Mouse (Mus musculus): Measurements from ENCODE around the gene Hmg20b. TPM values are rescaled to one million over a fixed set of nuclear protein-coding genes. Genes with fewer than 3 reads are reported as not detected.

Gene Hmg20b
- total and polyA plus RNA-seq, 2 experiments from 2014 or later = 9.6 to 24.5 TPM

DNA sequence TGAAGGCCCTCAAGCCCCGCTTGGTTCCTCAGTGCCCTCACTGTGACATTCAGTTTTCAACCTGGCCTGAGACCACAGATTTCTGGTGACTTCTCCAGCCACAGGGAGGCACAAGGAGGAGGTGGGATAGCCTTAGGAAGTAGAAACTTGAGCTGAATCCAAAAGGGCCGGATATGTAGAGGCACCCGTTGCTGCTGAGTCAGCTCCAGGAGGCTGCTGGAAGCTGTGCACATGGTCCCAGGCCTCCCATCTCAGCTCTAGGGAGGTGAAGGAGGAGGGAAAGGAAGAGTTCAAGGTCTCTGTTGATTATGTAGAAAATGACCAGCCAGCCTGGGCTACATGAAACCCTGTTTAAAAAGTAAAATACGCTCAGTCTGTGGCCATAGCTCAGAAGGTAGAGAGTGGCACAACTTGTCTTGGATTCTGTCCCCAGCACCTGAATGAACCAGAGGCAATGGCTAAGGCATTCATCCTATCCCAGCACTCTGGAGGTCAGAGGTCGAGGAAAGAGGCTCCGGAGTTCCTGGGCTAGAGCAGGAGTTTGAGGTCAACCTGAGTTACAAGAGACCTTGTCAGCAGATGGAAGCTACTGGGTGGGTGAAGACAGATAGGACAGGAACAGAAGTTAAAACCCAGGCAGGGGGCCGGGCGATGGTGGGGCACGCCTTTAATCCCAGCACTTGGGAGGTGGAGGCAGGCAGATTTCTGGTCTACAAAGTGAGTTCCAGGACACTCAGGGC is 4.6 kb upstream of the Hmg20b start:
- WGBS = 62% methylated on average over 9 of the region's 9 CpGs

DNA sequence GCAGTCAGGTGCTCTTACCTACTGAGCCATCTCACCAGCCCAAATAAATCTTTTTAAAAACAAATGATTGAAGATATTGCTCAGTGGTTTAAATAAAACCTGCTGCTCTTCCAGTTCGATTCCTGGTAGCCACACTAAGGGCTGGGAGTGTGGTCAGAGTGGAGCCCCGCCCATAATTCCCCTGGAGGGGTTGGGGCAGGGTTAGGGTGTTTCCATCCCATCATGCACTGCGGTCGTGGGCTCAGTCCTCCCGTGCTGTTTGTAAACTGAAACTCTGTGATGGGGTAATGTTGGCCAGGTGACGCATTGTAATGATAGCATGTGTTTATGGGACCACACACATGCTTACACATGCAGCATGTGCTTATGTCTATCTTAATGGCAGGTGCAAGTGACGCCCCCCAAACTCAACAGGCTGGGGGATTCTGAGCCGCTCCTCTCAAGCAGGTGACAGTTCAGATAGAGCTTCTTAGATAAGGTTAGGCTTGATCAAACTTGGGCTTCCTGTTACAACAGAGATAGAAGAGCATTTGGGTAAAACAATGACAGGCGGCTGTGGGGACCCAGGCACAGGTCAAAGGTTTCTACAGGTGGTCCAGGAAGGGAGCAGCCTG is 1.5 kb upstream of the Hmg20b start:
- TF ChIP-seq CTCF (IDR thresholded peaks at IDR 0.05) = no peak
- Histone ChIP-seq H3K9ac (replicated peaks; ENCODE audit: low read length, poor library complexity, severe bottlenecking) (no peak overlapping the region), H3K4me2 (ENCODE audit: low read depth, low read length, poor library complexity, severe bottlenecking) (no peak overlapping the region), H3K36me3 (ENCODE audit: insufficient read depth, low read length) (no peaks in the 10 kb centered on the region), H3K9me3 (ENCODE audit: low read length) (no peaks in the 10 kb centered on the region), H3K4me3 (ENCODE audit: low read depth, low read length) (no peak overlapping the region), H3K27ac (ENCODE audit: low read depth, low read length) (no peak overlapping the region), H3K27me3 (ENCODE audit: insufficient read depth, low read length) (no peaks in the 10 kb centered on the region), H3K4me1 (ENCODE audit: insufficient read depth, low read length) (peaks cover 4% of the 10 kb centered on the region; the same call in 1 of the 2 replicates)
- DNase-seq (ENCODE audit: low spot score) (no peak), ATAC-seq (ENCODE audit: low FRiP score) (no peak)
- 32% methylated on average over 9 of the region's 9 CpGs for WGBS

More for the DNA sequence above, 4.6 kb upstream of the Hmg20b start:
- H3K4me1 ChIP-seq (ENCODE audit: insufficient read depth, low read length) = peaks cover 5% of the 10 kb centered on the region
- H3K9ac ChIP-seq (replicated peaks; ENCODE audit: low read length, poor library complexity, severe bottlenecking) = no peak overlapping the region
- H3K9me3 ChIP-seq (ENCODE audit: low read length) = no peaks in the 10 kb centered on the region
- DNase-seq (ENCODE audit: low spot score) (no peak), ATAC-seq (ENCODE audit: low FRiP score) (no peak)
- no peaks in the 10 kb centered on the region for H3K27me3 ChIP-seq (ENCODE audit: insufficient read depth, low read length)
- H3K36me3 ChIP-seq (ENCODE audit: insufficient read depth, low read length) = peaks cover 1% of the 10 kb centered on the region; the same call in 1 of the 2 replicates
- no peak for TF ChIP-seq CTCF (IDR thresholded peaks at IDR 0.05)
- no peak overlapping the region for H3K4me3 ChIP-seq (ENCODE audit: low read depth, low read length)
- H3K27ac ChIP-seq (ENCODE audit: low read depth, low read length) = no peak overlapping the region
- no peak overlapping the region for H3K4me2 ChIP-seq (ENCODE audit: low read depth, low read length, poor library complexity, severe bottlenecking)

DNA sequence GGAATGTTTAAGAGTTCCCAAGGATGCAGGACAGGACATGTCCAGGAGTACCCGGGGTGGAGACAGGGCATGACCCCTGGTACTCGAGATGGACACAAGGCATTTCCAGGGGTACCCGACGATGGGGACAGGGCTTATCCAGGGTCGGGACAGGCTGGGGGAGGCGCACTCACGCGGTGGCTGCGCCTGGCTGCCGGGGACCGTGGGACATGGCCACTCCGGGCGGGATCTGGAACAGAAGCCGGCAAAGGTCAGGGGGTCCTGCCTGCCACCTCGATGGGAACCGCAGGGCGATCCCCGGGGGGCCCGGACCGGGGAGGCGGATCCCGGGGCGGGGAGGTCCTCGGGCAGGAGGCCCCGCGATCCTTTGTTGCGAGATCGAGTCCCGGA is 324 bp downstream of the Hmg20b start:
- Histone ChIP-seq H3K4me3 (ENCODE audit: low read depth, low read length) (peak overlapping the region; percentile 52), H3K4me2 (ENCODE audit: low read depth, low read length, poor library complexity, severe bottlenecking) (peak overlapping the region; percentile 88), H3K27ac (ENCODE audit: low read depth, low read length) (no peak overlapping the region), H3K4me1 (ENCODE audit: insufficient read depth, low read length) (peaks cover 4% of the 10 kb centered on the region; the same call in 1 of the 2 replicates), H3K9me3 (ENCODE audit: low read length) (no peaks in the 10 kb centered on the region), H3K36me3 (ENCODE audit: insufficient read depth, low read length) (no peaks in the 10 kb centered on the region), H3K9ac (replicated peaks; ENCODE audit: low read length, poor library complexity, severe bottlenecking) (no peak overlapping the region), H3K27me3 (ENCODE audit: insufficient read depth, low read length) (0 out of 2 replicates have a peak, but pooled peaks cover 2% of the 10 kb centered on the region)
- DNase-seq (ENCODE audit: low spot score) = no peak
- ATAC-seq (ENCODE audit: low FRiP score) = no peak
- WGBS = under 1% methylated on average over 26 of the region's 29 CpGs
- TF ChIP-seq CTCF (IDR thresholded peaks at IDR 0.05) = no peak

DNA sequence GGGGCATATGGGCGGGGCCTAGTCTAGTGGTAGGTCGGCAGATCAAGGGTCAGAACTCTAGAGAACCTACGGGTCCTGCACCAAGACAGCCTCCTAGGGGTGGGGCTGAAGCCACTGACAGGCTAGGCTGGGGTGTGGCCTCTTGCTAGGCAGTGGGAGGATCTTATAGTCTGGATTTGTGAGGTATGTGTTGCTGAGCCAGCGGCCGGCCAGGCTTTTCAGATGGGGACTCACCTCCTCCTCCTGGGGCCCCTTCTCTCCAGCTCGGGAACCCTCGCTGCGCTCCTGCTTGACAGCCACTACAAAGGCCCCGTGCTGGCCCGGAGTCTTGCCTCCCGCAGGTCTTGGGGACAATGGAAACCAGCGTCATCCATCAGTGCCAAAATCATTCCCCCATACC is 1.1 kb downstream of the Hmg20b start:
- no peak for DNase-seq (ENCODE audit: low spot score)
- H3K9ac ChIP-seq (replicated peaks; ENCODE audit: low read length, poor library complexity, severe bottlenecking) = no peak overlapping the region
- WGBS = 3% methylated on average over 11 of the region's 12 CpGs

DNA sequence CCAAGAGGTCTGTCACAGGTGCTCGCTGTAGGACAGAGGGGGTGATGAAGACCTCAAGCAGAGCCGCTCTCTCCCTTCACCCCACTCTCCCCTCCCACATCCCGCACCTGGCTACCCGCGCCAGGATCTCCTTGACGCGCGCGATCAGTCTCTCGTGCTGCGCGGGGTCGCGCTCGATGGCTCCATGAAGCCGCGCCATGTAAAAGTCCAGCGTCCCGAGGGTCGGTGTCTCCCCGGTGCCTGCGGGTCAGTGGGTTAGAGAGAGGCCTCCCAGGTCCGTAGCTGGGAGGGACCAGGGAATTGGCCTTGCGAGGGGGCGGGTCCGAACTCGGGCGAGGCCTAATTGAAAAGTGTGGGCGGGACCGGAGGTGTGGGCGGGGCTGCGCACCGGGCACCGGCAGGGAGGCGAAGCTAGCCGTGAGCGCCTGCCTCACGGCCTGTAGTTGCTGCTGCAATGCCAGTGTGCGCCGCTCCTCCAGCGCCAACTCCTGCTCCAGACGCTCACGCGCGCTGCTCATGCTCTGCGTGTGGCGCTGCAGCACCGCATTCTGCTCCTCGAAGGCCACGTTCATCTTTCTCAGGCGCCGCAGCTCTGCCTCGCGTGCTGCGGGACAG is 3.7 kb downstream of the Hmg20b start:
- Histone ChIP-seq H3K4me3 (ENCODE audit: low read depth, low read length) (peak overlapping the region; percentile 33), H3K36me3 (ENCODE audit: insufficient read depth, low read length) (no peaks in the 10 kb centered on the region), H3K9me3 (ENCODE audit: low read length) (no peaks in the 10 kb centered on the region), H3K4me2 (ENCODE audit: low read depth, low read length, poor library complexity, severe bottlenecking) (peak overlapping the region; percentile 60), H3K27me3 (ENCODE audit: insufficient read depth, low read length) (peaks cover 28% of the 10 kb centered on the region), H3K9ac (replicated peaks; ENCODE audit: low read length, poor library complexity, severe bottlenecking) (0 out of 2 replicates have a peak overlapping the region, but pooled peaks have one; percentile 42), H3K27ac (ENCODE audit: low read depth, low read length) (no peak overlapping the region), H3K4me1 (ENCODE audit: insufficient read depth, low read length) (peaks cover 4% of the 10 kb centered on the region; the same call in 1 of the 2 replicates)
- WGBS = 12% methylated on average over 52 of the region's 55 CpGs
- ATAC-seq (ENCODE audit: low FRiP score) (0 out of 2 replicates have a peak, but pooled peaks have one; percentile 22), DNase-seq (ENCODE audit: low spot score) (peak; percentile 85)
- peak; percentile 63 for TF ChIP-seq CTCF (IDR thresholded peaks at IDR 0.05)

More for the DNA sequence above, 1.1 kb downstream of the Hmg20b start:
- H3K27ac ChIP-seq (ENCODE audit: low read depth, low read length) = no peak overlapping the region
- no peak for TF ChIP-seq CTCF (IDR thresholded peaks at IDR 0.05)
- peaks cover 9% of the 10 kb centered on the region; the same call in 1 of the 2 replicates for H3K27me3 ChIP-seq (ENCODE audit: insufficient read depth, low read length)
- H3K4me2 ChIP-seq (ENCODE audit: low read depth, low read length, poor library complexity, severe bottlenecking) = peak overlapping the region; percentile 88
- peak overlapping the region; percentile 52; the same call in 1 of the 2 replicates for H3K4me3 ChIP-seq (ENCODE audit: low read depth, low read length)
- ATAC-seq (ENCODE audit: low FRiP score) = no peak
- no peaks in the 10 kb centered on the region for H3K9me3 ChIP-seq (ENCODE audit: low read length)
- peaks cover 4% of the 10 kb centered on the region; the same call in 1 of the 2 replicates for H3K4me1 ChIP-seq (ENCODE audit: insufficient read depth, low read length)
- no peaks in the 10 kb centered on the region for H3K36me3 ChIP-seq (ENCODE audit: insufficient read depth, low read length)
